Mouse (Mus musculus) retina, postnatal 7 days (tissue): ENCODE data around the gene Rabif.

ENCODE experiments used
- DNase-seq: peaks from one replicate; pipeline ENCODE4 v3.0.0-alpha.2; 2012; ENCODE audit warnings: low read depth, low spot score

Gene Rabif

DNA sequence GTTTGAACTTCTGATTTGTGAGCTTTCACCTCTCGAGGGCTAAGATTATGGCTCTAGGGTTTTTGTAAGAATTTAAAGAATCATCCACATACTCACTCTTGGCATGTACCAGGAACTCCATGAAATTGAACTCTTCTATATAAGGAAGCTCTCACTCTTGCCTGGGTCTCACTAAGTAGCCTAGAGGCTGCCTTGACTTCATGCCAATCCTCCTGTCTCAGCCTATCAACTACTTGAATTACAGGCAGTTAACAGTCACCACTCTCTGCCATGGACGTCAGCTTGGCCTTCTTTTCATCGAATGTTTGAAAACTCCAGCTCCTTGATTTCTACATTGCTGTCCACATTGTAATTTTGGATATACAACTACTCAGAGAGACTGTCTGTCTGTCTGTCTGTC is 57.9 kb downstream of the Rabif start:
- no peak for DNase-seq

GRCm38 (mm10) chr1:134555240-134555870 is 60.9 kb downstream of the Rabif start:
- DNase-seq: no peak

DNA sequence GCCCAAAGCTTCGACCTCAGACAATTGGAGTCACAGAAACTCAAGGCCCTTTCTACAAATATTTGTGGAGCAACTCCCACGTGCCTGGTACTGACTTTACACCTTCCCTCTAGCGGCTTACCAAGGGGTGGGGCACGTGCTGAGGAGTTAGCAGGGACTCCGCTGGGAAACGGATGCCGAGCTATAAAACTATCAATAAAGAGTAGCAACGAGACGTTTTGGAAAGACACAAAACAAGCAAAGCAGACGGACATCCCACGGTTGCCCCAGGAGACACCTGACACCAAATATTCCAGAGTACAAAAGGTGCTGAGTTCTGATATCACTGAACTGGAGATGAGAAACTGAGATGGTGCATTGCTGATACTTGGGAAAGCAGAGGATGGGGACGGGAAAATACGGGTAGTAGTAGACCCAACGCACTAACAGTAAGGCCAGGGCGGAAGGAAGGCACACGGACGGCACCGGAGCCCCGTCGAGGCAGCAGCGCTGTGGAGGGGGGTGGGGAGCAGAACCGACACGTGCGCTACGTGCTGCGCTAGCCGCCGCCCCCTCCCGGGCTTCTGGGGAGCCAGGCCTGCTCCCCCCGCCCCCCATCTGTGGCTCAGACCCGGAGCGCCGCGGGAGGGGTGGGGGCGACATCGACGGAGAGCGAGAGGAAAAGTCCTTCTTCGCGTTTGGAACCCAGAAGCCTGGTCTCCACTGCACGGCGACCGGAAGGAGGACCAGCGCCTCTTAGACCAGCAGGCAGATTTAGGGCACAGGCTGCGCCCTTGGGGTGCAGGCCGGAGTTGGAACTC is 61.6 kb downstream of the Rabif start:
- no peak for DNase-seq

DNA sequence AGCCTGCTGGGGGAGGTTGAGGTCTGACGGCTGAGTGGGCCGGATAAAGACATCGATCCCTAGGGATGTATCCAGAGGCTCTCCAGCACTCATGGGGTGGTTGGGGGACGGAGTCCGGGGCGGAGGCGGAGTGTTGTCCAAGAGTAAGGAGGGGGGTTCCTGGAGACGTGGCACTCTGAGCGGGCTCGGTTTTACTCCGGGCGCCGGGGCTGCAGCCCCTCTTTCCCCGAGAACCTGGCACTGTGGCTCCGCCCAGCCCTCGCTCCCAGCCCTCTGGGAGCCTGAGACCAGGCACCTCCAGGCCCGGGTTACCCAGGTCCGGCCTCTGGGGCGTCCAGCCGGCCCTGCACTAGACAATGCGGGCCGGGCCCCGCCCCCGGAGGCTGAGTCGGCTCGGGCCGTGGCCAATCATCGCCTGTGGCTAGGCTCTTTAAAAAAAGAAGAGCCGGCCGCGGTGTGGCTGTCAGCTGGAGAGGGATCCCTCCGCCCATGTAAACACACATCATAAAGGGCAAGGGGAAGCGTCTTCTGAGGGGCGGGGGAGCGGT is 62.3 kb downstream of the Rabif start:
- DNase-seq: peak; percentile 86
